20 mouse cellular contexts compared by ENCODE assay signal in the genomic region with DNA sequence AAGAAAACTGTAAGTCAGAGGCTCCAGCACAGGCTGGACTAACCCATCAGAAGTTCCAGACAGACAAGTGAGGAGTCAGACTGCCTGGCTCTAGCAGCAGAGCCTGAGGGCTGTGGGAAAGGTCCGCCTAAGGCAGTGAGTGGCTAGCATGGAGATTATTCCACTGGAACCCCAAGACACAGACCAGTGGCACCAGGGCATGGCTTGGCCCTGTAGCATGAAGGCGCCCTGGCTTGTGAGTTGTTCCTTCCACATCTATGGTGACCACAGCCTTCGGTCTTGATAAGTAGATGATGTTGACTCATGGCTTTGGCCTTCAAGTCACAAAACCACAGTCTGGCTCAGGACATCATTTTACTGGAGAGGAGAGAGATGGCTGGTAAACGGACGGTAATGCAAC.
A peak's percentile ranks its signal among the peaks of the same experiment; 100 is the strongest.
DNase-seq lines count a peak whose midpoint lies in the region; ATAC-seq and TF ChIP-seq lines count a peak whose summit lies in the region.
"Had no signal": no experiment of that assay in that cellular context is flagged by ENCODE, and none has a peak within 500 bp of the region (broad histone marks: within the 10 kb centered on the region; RNA-seq: fewer than 3 reads in every experiment).

No protein-coding gene starts in this region.

- ATAC-seq in midbrain, embryonic 11.5 days (ENCODE audit: low FRiP score): no peak
- no peak for ATAC-seq in midbrain, embryonic 15.5 days (replicated peaks)
- ATAC-seq in granulocyte monocyte progenitor cell, adult 5-6 weeks (replicated peaks; ENCODE audit: poor library complexity, severe bottlenecking): peak; percentile 59
- ATAC-seq: hindbrain, embryonic 16.5 days; intestine, embryonic 16.5 days; midbrain, embryonic 16.5 days had no signal

- no peaks in the 10 kb centered on the region for H3K27me3 ChIP-seq in midbrain, embryonic 11.5 days (ENCODE audit: control insufficient read depth, insufficient read depth, low read length)
- H3K27me3 ChIP-seq in midbrain, embryonic 15.5 days (replicated peaks): no peaks in the 10 kb centered on the region
- no peaks in the 10 kb centered on the region for H3K27me3 ChIP-seq in myocyte (ENCODE audit: control insufficient read depth, insufficient read depth, insufficient read length)

- H3ac ChIP-seq in myocyte (ENCODE audit: control insufficient read depth, insufficient read length): no peak overlapping the region

- H3K27ac ChIP-seq in midbrain, embryonic 11.5 days (ENCODE audit: low read depth, low read length): no peak overlapping the region
- H3K27ac ChIP-seq in midbrain, embryonic 15.5 days: no peak overlapping the region
- H3K27ac ChIP-seq: embryonic facial prominence, embryonic 15.5 days; limb, embryonic 12.5 days; liver, embryonic 14.5 days; macrophage; stomach, postnatal 0 days had no signal

- no peak overlapping the region for H3K4me3 ChIP-seq in midbrain, embryonic 11.5 days (ENCODE audit: low read depth, low read length)
- no peak overlapping the region for H3K4me3 ChIP-seq in midbrain, embryonic 15.5 days
- no peak overlapping the region for H3K4me3 ChIP-seq in myocyte
- H3K4me3 ChIP-seq: embryonic facial prominence, embryonic 15.5 days; limb, embryonic 12.5 days had no signal

- 90% methylated on average over 5 of the region's 5 CpGs for WGBS in midbrain, embryonic 11.5 days
- WGBS in midbrain, embryonic 15.5 days: 91% methylated on average over 5 of the region's 5 CpGs

- no peaks in the 10 kb centered on the region for H3K79me2 ChIP-seq in myocyte (ENCODE audit: control insufficient read depth, insufficient read depth)

- no peaks in the 10 kb centered on the region for H3K36me3 ChIP-seq in midbrain, embryonic 11.5 days (ENCODE audit: control insufficient read depth, insufficient read depth, low read length)
- no peaks in the 10 kb centered on the region for H3K36me3 ChIP-seq in midbrain, embryonic 15.5 days (replicated peaks)
- H3K36me3 ChIP-seq in myocyte (ENCODE audit: control insufficient read depth, insufficient read depth): no peaks in the 10 kb centered on the region
- H3K36me3 ChIP-seq: embryonic facial prominence, embryonic 15.5 days; G1E; limb, embryonic 12.5 days had no signal

- TF ChIP-seq POLR2A in myocyte (IDR thresholded peaks at IDR 0.05; ENCODE audit: insufficient read length, low read depth): no peak

- H3K9ac ChIP-seq in midbrain, embryonic 11.5 days (ENCODE audit: low read length): no peak overlapping the region
- no peak overlapping the region for H3K9ac ChIP-seq in midbrain, embryonic 15.5 days
- H3K9ac ChIP-seq: embryonic facial prominence, embryonic 15.5 days; limb, embryonic 12.5 days; liver, embryonic 14.5 days had no signal

- peak; percentile 72 for DNase-seq in midbrain, embryonic 11.5 days (ENCODE audit: low spot score, missing footprints)
- peak; percentile 67 for DNase-seq in Muller cell, postnatal 12 days (ENCODE audit: inconsistent ontology term)
- no peak for DNase-seq in urinary bladder, adult 18-20 months (ENCODE audit: low spot score in 2 of 2)
- no peak for DNase-seq in thymus, postnatal 25 days
- DNase-seq: cerebellum, postnatal 10 days; heart, adult 18-20 months; heart, postnatal 4 days; kidney, postnatal 36 days had no signal

- no peaks in the 10 kb centered on the region for H3K9me3 ChIP-seq in midbrain, embryonic 11.5 days (ENCODE audit: control insufficient read depth, low read length)
- no peaks in the 10 kb centered on the region for H3K9me3 ChIP-seq in midbrain, embryonic 15.5 days
- H3K9me3 ChIP-seq: embryonic facial prominence, embryonic 15.5 days; G1E; limb, embryonic 12.5 days had no signal

- no peaks in the 10 kb centered on the region for H3K4me1 ChIP-seq in midbrain, embryonic 11.5 days (ENCODE audit: control insufficient read depth, insufficient read depth, low read length)
- H3K4me1 ChIP-seq in midbrain, embryonic 15.5 days: no peaks in the 10 kb centered on the region
- H3K4me1 ChIP-seq: limb, embryonic 12.5 days had no signal

- H3K4me2 ChIP-seq in midbrain, embryonic 11.5 days: no peak overlapping the region
- no peak overlapping the region for H3K4me2 ChIP-seq in midbrain, embryonic 15.5 days
- H3K4me2 ChIP-seq in myocyte (ENCODE audit: low read depth): peak overlapping the region; percentile 58
- H3K4me2 ChIP-seq: embryonic facial prominence, embryonic 15.5 days; limb, embryonic 12.5 days had no signal

TF ChIP-seq in myocyte, 11 proteins besides CTCF, POLR2A, EP300 and RAD21:
- no peak for TF ChIP-seq CEBPB (IDR thresholded peaks at IDR 0.05; ENCODE audit: insufficient read depth, poor library complexity, severe bottlenecking)
- TF ChIP-seq MYOD1 (IDR thresholded peaks at IDR 0.05; ENCODE audit: control insufficient read depth in 1 of 3, insufficient read length in 2 of 3, low read depth in 2 of 3): no peak
- no peak for TF ChIP-seq POLR2AphosphoS2 (IDR thresholded peaks at IDR 0.05; ENCODE audit: insufficient read length, low read depth)
- no peak for TF ChIP-seq MYOG (IDR thresholded peaks at IDR 0.05; ENCODE audit: control insufficient read depth in 1 of 3, insufficient read depth in 1 of 3, insufficient read length in 2 of 3, low read depth in 2 of 3)
- no peak for TF ChIP-seq MAX (IDR thresholded peaks at IDR 0.05; ENCODE audit: low read depth)
- TF ChIP-seq SRF (IDR thresholded peaks at IDR 0.05; ENCODE audit: control insufficient read depth, insufficient read length, low read depth): no peak
- no peak for TF ChIP-seq TCF3 (IDR thresholded peaks at IDR 0.05; ENCODE audit: insufficient read length, low read depth)
- no peak for TF ChIP-seq USF1 (IDR thresholded peaks at IDR 0.05; ENCODE audit: low read depth)
- no peak for TF ChIP-seq REST (IDR thresholded peaks at IDR 0.05; ENCODE audit: insufficient read depth, insufficient read length)
- TF ChIP-seq TCF12 (IDR thresholded peaks at IDR 0.05; ENCODE audit: insufficient read depth, poor library complexity, severe bottlenecking): no peak
- TF ChIP-seq E2F4 (IDR thresholded peaks at IDR 0.05; ENCODE audit: insufficient read depth): no peak

Comparison
In these comparisons a context has a peak if more than half of its experiments do, and no peak if none do; other contexts are left out.
1. DNase-seq: peak in midbrain, embryonic 11.5 days (single experiment) and Muller cell, postnatal 12 days (single experiment); none in urinary bladder, adult 18-20 months (0 of 2) and thymus, postnatal 25 days (single experiment).